Mouse (Mus musculus): ENCODE data around the gene AC131692.1. TPM values are rescaled to one million over a fixed set of nuclear protein-coding genes. Genes with fewer than 3 reads are reported as not detected.
"Not testable (repeated sequence)": the region's sequence is repeated elsewhere in the genome, so short reads cannot be mapped to it uniquely, and the experiment has no call there.

The AC131692.1 gene
- polyA plus RNA-seq, 1 experiment from 2014 or later: not detected

DNA sequence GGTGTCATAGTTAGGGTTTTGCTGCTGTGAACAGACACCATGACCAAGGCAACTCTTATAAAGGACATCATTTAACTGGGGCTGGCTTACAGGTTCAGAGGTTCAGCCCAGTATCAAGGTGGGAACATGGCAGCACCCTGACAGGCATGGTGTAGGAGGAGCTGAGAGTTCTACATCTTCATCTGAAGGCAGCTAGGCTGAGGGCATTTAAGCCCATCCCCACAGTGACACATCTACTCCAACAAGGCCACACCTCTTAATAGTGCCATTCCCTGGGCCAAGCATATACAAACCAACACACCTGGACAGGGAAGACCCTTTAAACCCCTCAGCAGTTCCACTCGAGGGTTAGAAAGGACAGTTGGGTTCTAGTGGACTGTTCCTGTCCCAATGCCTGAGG, 39.0 kb downstream of the AC131692.1 start:
- H3K27me3 ChIP-seq (ENCODE audit: control insufficient read depth, insufficient read depth, low read length); H3K27ac ChIP-seq (replicated peaks in 1 of 2; ENCODE audit: control insufficient read depth in 1 of 2, insufficient read depth in 1 of 2, low read depth in 2 of 2, low read length in 2 of 2); H3K4me2 ChIP-seq (ENCODE audit: low read length); H3K4me1 ChIP-seq (ENCODE audit: control insufficient read depth in 2 of 2, insufficient read depth in 2 of 2, low read length in 2 of 2); ATAC-seq (ENCODE audit: insufficient number of reproducible peaks, insufficient read depth, low FRiP score, low read depth); H3K4me3 ChIP-seq (ENCODE audit: control insufficient read depth in 1 of 2, insufficient read depth in 1 of 2, low read depth in 1 of 2, low read length in 2 of 2); H3K9ac ChIP-seq (ENCODE audit: low read length); H3K9me3 ChIP-seq (ENCODE audit: control insufficient read depth, low read length): not testable (repeated sequence)
- 40% methylated on average over 1 of the region's 1 CpGs for WGBS
- peaks cover 38% of the 10 kb centered on the region for H3K36me3 ChIP-seq (ENCODE audit: control insufficient read depth, insufficient read depth, low read length)

DNA sequence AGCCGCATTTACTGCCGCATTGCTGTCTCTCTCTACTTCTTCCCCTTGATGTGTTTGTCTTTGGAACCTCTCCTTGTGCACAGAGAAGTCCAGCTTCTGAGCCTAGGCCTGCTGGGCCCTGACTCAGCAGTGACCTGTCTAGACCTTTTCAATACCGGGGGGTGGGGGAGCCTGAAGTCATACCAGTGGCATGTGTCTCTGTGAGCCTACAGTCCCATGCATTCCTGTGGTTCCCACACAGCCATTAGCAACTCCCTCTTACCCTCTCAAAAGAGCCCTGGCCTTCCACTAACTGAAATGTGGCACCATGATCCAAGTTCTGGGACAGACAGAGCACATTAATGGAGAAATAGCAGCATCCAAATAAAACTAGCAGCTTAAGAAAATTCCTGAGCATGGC, 42.2 kb downstream of the AC131692.1 start:
- Histone ChIP-seq H3K4me2 (ENCODE audit: low read length) (no peak overlapping the region), H3K27ac (replicated peaks in 1 of 2; ENCODE audit: control insufficient read depth in 1 of 2, insufficient read depth in 1 of 2, low read depth in 2 of 2, low read length in 2 of 2) (no peak overlapping the region), H3K27me3 (ENCODE audit: control insufficient read depth, insufficient read depth, low read length) (no peaks in the 10 kb centered on the region), H3K9me3 (ENCODE audit: control insufficient read depth, low read length) (no peaks in the 10 kb centered on the region), H3K4me1 (ENCODE audit: control insufficient read depth in 2 of 2, insufficient read depth in 2 of 2, low read length in 2 of 2) (peaks cover 2 to 6% of the 10 kb centered on the region in 2 experiments; a peak in 3 of 4 replicates), H3K4me3 (ENCODE audit: control insufficient read depth in 1 of 2, insufficient read depth in 1 of 2, low read depth in 1 of 2, low read length in 2 of 2) (no peak overlapping the region), H3K36me3 (ENCODE audit: control insufficient read depth, insufficient read depth, low read length) (peaks cover 38% of the 10 kb centered on the region), H3K9ac (ENCODE audit: low read length) (no peak overlapping the region)
- WGBS: 94% methylated on average over 3 of the region's 3 CpGs
- ATAC-seq (ENCODE audit: insufficient number of reproducible peaks, insufficient read depth, low FRiP score, low read depth): no peak

DNA sequence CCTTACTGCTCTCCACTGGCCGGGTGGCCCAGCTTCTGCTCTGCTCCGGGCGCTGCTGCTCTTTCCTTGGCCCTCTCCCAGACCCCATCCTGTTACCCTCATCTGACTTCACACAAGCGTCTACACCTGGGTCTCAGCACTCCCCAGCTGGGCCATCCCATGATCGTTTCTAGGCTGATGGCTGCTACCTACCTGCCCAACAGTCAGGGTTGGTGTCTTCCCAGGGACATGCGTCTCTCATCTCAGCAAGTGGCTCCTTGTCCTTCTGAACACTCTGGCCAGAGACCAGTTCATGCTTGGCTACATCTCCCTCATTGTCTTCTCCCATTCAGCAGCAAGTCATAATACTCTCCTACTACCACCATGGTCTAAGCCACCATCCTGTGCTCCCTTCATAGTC, 45.5 kb downstream of the AC131692.1 start:
- 92% methylated on average over 6 of the region's 6 CpGs for WGBS
- Histone ChIP-seq H3K27ac (replicated peaks in 1 of 2; ENCODE audit: control insufficient read depth in 1 of 2, insufficient read depth in 1 of 2, low read depth in 2 of 2, low read length in 2 of 2) (no peak overlapping the region), H3K4me1 (ENCODE audit: control insufficient read depth in 2 of 2, insufficient read depth in 2 of 2, low read length in 2 of 2) (peaks cover 4 to 11% of the 10 kb centered on the region in 2 experiments), H3K4me2 (ENCODE audit: low read length) (peak overlapping the region; percentile 73), H3K36me3 (ENCODE audit: control insufficient read depth, insufficient read depth, low read length) (peaks cover 30% of the 10 kb centered on the region), H3K4me3 (ENCODE audit: control insufficient read depth in 1 of 2, insufficient read depth in 1 of 2, low read depth in 1 of 2, low read length in 2 of 2) (peak overlapping the region in 1 of 2 experiments; percentile 78; a peak in 1 of 4 replicates), H3K27me3 (ENCODE audit: control insufficient read depth, insufficient read depth, low read length) (no peaks in the 10 kb centered on the region), H3K9me3 (ENCODE audit: control insufficient read depth, low read length) (no peaks in the 10 kb centered on the region), H3K9ac (ENCODE audit: low read length) (peak overlapping the region; percentile 83; the same call in 1 of the 2 replicates)
- no peak for ATAC-seq (ENCODE audit: insufficient number of reproducible peaks, insufficient read depth, low FRiP score, low read depth)

DNA sequence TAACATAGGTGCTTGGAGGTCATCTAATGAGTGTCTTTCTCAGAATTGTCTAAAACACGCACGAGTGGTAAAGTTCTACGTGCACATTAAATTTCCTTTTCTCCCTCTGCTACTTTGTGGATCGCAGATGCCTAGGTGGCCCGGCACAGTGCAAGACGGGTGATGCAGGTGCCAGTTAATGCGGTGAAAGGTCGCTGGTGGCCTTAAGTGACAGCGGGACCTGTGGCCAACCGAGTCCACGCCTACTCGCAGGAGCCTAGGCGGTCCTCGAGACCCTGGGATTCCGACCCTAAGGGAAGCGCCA, 46.1 kb downstream of the AC131692.1 start:
- no peak for ATAC-seq (ENCODE audit: insufficient number of reproducible peaks, insufficient read depth, low FRiP score, low read depth)
- H3K4me2 ChIP-seq (ENCODE audit: low read length): peak overlapping the region; percentile 73
- H3K9ac ChIP-seq (ENCODE audit: low read length): peak overlapping the region; percentile 83
- peak overlapping the region; percentile 65 to 78 for H3K4me3 ChIP-seq (ENCODE audit: control insufficient read depth in 1 of 2, insufficient read depth in 1 of 2, low read depth in 1 of 2, low read length in 2 of 2)
- 7% methylated on average over 16 of the region's 16 CpGs for WGBS
- peaks cover 24% of the 10 kb centered on the region for H3K36me3 ChIP-seq (ENCODE audit: control insufficient read depth, insufficient read depth, low read length)
- no peaks in the 10 kb centered on the region for H3K27me3 ChIP-seq (ENCODE audit: control insufficient read depth, insufficient read depth, low read length)
- peaks cover 4 to 11% of the 10 kb centered on the region in 2 experiments for H3K4me1 ChIP-seq (ENCODE audit: control insufficient read depth in 2 of 2, insufficient read depth in 2 of 2, low read length in 2 of 2)
- H3K9me3 ChIP-seq (ENCODE audit: control insufficient read depth, low read length): no peaks in the 10 kb centered on the region
- peak overlapping the region; percentile 55 to 95 for H3K27ac ChIP-seq (replicated peaks in 1 of 2; ENCODE audit: control insufficient read depth in 1 of 2, insufficient read depth in 1 of 2, low read depth in 2 of 2, low read length in 2 of 2)

GRCm38 (mm10) chr19:6140678-6141393, 46.6 kb downstream of the AC131692.1 start, which contains the start of gene Batf2:
Gene Batf2 (plus strand): TSS chr19:6140983.
- peak within 1 kb of the TSS; percentile 83 for H3K9ac ChIP-seq (ENCODE audit: low read length)
- ATAC-seq (ENCODE audit: insufficient number of reproducible peaks, insufficient read depth, low FRiP score, low read depth): peak; percentile 93

GRCm38 (mm10) chr19:6141394-6141749, 47.2 kb downstream of the AC131692.1 start, which contains the start of gene Arl2:
Gene Arl2 (minus strand): TSS chr19:6141548.
- Histone ChIP-seq H3K27ac (replicated peaks in 1 of 2; ENCODE audit: control insufficient read depth in 1 of 2, insufficient read depth in 1 of 2, low read depth in 2 of 2, low read length in 2 of 2) (peak within 1 kb of the TSS; percentile 94 to 95), H3K9ac (ENCODE audit: low read length) (peak within 1 kb of the TSS; percentile 83), H3K36me3 (ENCODE audit: control insufficient read depth, insufficient read depth, low read length) (peaks cover 15% of the 10 kb centered on the region), H3K27me3 (ENCODE audit: control insufficient read depth, insufficient read depth, low read length) (no peaks in the 10 kb centered on the region), H3K9me3 (ENCODE audit: control insufficient read depth, low read length) (no peaks in the 10 kb centered on the region), H3K4me2 (ENCODE audit: low read length) (peak within 1 kb of the TSS; percentile 73), H3K4me3 (ENCODE audit: control insufficient read depth in 1 of 2, insufficient read depth in 1 of 2, low read depth in 1 of 2, low read length in 2 of 2) (peak within 1 kb of the TSS; percentile 65 to 78), H3K4me1 (ENCODE audit: control insufficient read depth in 2 of 2, insufficient read depth in 2 of 2, low read length in 2 of 2) (peaks cover 4 to 11% of the 10 kb centered on the region in 2 experiments)
- 0% methylated on average over 15 of the region's 15 CpGs for WGBS
- ATAC-seq (ENCODE audit: insufficient number of reproducible peaks, insufficient read depth, low FRiP score, low read depth): peak; percentile 51

More at GRCm38 (mm10) chr19:6140678-6141393, 46.6 kb downstream of the AC131692.1 start, which contains the start of gene Batf2:
- Histone ChIP-seq H3K4me1 (ENCODE audit: control insufficient read depth in 2 of 2, insufficient read depth in 2 of 2, low read length in 2 of 2) (peaks cover 4 to 11% of the 10 kb centered on the region in 2 experiments), H3K36me3 (ENCODE audit: control insufficient read depth, insufficient read depth, low read length) (peaks cover 19% of the 10 kb centered on the region), H3K4me3 (ENCODE audit: control insufficient read depth in 1 of 2, insufficient read depth in 1 of 2, low read depth in 1 of 2, low read length in 2 of 2) (peak within 1 kb of the TSS; percentile 65 to 78), H3K27ac (replicated peaks in 1 of 2; ENCODE audit: control insufficient read depth in 1 of 2, insufficient read depth in 1 of 2, low read depth in 2 of 2, low read length in 2 of 2) (peak within 1 kb of the TSS; percentile 94 to 95), H3K27me3 (ENCODE audit: control insufficient read depth, insufficient read depth, low read length) (no peaks in the 10 kb centered on the region), H3K4me2 (ENCODE audit: low read length) (peak within 1 kb of the TSS; percentile 73), H3K9me3 (ENCODE audit: control insufficient read depth, low read length) (no peaks in the 10 kb centered on the region)
- under 1% methylated on average over 68 of the region's 68 CpGs for WGBS

DNA sequence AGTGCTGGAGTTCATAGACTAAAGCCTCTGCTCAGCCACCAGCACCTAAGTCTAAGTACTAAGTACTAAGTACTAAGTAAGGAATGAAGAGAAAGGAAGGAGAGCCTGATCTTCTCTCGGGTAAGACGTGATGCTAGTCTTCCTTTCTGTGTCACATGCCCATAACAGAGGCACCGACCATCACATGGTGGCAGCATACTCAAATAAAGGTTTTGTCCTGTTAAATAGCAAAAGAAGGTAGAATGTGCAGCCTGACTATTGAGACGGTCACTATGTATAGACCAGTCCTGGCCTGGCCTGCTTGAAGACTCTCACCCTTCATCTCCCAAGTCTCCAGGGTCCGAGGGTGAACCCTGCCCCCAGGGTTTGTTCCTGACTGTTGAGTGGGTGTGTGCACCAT, 50.6 kb downstream of the AC131692.1 start:
- no peak for ATAC-seq (ENCODE audit: insufficient number of reproducible peaks, insufficient read depth, low FRiP score, low read depth)
- Histone ChIP-seq H3K27me3 (ENCODE audit: control insufficient read depth, insufficient read depth, low read length) (no peaks in the 10 kb centered on the region), H3K27ac (replicated peaks in 1 of 2; ENCODE audit: control insufficient read depth in 1 of 2, insufficient read depth in 1 of 2, low read depth in 2 of 2, low read length in 2 of 2) (no peak overlapping the region), H3K9me3 (ENCODE audit: control insufficient read depth, low read length) (no peaks in the 10 kb centered on the region), H3K4me1 (ENCODE audit: control insufficient read depth in 2 of 2, insufficient read depth in 2 of 2, low read length in 2 of 2) (peaks cover 4 to 7% of the 10 kb centered on the region in 2 experiments), H3K4me2 (ENCODE audit: low read length) (no peak overlapping the region), H3K36me3 (ENCODE audit: control insufficient read depth, insufficient read depth, low read length) (no peaks in the 10 kb centered on the region), H3K9ac (ENCODE audit: low read length) (no peak overlapping the region), H3K4me3 (ENCODE audit: control insufficient read depth in 1 of 2, insufficient read depth in 1 of 2, low read depth in 1 of 2, low read length in 2 of 2) (no peak overlapping the region)
- WGBS: 67% methylated on average over 5 of the region's 5 CpGs

Measured in heart, embryonic 14.5 days (tissue).